Mouse (Mus musculus) adrenal gland, postnatal 36 days (tissue): ENCODE data around the gene Rhno1. TPM values are rescaled to one million over a fixed set of nuclear protein-coding genes. Genes with fewer than 3 reads are reported as not detected.

ENCODE experiments used
- total RNA-seq, 2 experiments: library from RNA; stranded (reverse); gene quantifications; 2 replicates each; pipeline ENCODE4 v1.2.3; 2021

Gene Rhno1
- total RNA-seq, 2 experiments from 2014 or later = 16.4 to 19.7 TPM

Other genes with a start within 250 kb of the Rhno1 start
- 10 to 100 TPM; 52.0 to 57.2 TPM for gene Tspan9, start 219.3 kb downstream of the Rhno1 start, total RNA-seq
- gene Tead4, start 62.1 kb downstream of the Rhno1 start, total RNA-seq = 1 to 10 TPM; 1.7 to 3.2 TPM
- 10 to 100 TPM; 35.0 to 44.2 TPM for gene Tulp3, start 7.1 kb downstream of the Rhno1 start, total RNA-seq
- gene Foxm1, start 56 bp upstream of the Rhno1 start, total RNA-seq = 1 to 10 TPM; 4.8 to 5.3 TPM
- gene Tex52, start 12.5 kb upstream of the Rhno1 start, total RNA-seq = not detected
- gene Gm44596, start 12.6 kb upstream of the Rhno1 start, total RNA-seq = not detected
- gene Nrip2, start 36.4 kb upstream of the Rhno1 start, total RNA-seq = 1 to 10 TPM; 1.1 to 2.4 TPM
- 10 to 100 TPM; 23.8 to 28.6 TPM for gene Itfg2, start 62.0 kb upstream of the Rhno1 start, total RNA-seq
- gene Fkbp4, start 75.8 kb upstream of the Rhno1 start, total RNA-seq = 100 to 1,000 TPM; 222 to 269 TPM
- 1 to 10 TPM in 1 of 2 experiments, under 1 TPM in 1; 0.26 to 1.9 TPM for gene Pzp, start 163.8 kb upstream of the Rhno1 start, total RNA-seq
- gene A2ml1, start 218.7 kb upstream of the Rhno1 start, total RNA-seq = not detected